Mouse (Mus musculus) activated CD4-positive, CD25-positive, alpha-beta regulatory T cell, adult 4 months (primary cell): ENCODE measurements around the gene Gm48552. TPM values are rescaled to one million over a fixed set of nuclear protein-coding genes. Genes with fewer than 3 reads are reported as not detected.

ENCODE experiments used
- ATAC-seq: one replicate; pipeline ENCODE4 v1.8.0; 2017
- polyA plus RNA-seq, 2 experiments: library from polyadenylated mRNA; unstranded; fragments of 100-300 nt; shearing (Covaris generic); gene quantifications; one replicate each; pipeline ENCODE4 v1.2.1; 2017

The Gm48552 gene
- polyA plus RNA-seq, 2 experiments from 2014 or later, result 1.4 TPM; not detected in 1

- ATAC-seq, result no peak
Observed at GRCm38 (mm10) chr10:81362336-81362949, 26.4 kb upstream of the Gm48552 start.

DNA sequence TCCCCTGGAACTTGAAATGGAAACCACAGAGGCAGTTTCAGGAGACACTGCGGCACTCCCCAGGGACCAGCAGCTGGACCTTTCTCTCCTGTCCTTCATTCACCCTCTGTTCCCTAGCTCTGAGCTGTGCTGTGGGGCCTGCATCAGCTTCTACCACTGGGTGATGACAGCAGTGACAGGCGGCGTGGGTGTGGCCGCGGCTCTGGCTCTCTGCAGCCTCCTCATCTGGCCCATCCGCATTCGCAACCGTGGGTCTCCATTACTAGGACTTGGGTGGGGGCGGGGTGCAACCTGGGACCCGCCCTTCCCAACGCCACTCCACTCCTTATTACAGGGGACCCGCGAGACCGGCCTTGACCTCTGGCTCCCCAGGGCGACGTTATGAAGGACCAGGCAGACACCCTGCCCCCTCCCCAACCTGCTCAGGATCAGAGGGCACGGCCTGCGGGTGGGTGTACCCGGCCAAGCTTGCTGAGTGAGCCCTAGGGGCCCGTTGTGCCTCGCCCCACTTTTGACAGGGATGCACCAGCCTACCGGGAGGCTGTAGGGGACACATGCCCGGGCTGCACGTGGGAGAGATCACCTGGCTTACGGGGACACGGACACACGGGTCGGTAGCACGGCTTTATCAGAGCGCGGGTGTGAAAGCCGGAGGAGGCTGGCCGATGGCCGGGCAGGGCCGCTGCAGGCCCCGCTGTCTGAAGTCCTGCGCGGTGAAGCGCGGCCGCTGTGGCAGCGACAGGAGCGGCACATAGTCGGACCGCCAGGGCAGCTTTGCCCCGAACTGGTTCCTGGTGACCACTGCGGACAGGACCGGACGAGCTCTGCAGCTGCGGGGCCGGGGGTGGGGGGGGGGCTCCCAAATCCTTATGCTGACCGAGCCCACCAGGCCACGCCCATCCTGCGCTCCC lies 25.1 kb upstream of the Gm48552 start:
- ATAC-seq, result no peak

GRCm38 (mm10) chr10:81364666-81365065 lies 24.1 kb upstream of the Gm48552 start:
- ATAC-seq, result no peak

GRCm38 (mm10) chr10:81365073-81365472 lies 23.7 kb upstream of the Gm48552 start:
- no peak for ATAC-seq

DNA sequence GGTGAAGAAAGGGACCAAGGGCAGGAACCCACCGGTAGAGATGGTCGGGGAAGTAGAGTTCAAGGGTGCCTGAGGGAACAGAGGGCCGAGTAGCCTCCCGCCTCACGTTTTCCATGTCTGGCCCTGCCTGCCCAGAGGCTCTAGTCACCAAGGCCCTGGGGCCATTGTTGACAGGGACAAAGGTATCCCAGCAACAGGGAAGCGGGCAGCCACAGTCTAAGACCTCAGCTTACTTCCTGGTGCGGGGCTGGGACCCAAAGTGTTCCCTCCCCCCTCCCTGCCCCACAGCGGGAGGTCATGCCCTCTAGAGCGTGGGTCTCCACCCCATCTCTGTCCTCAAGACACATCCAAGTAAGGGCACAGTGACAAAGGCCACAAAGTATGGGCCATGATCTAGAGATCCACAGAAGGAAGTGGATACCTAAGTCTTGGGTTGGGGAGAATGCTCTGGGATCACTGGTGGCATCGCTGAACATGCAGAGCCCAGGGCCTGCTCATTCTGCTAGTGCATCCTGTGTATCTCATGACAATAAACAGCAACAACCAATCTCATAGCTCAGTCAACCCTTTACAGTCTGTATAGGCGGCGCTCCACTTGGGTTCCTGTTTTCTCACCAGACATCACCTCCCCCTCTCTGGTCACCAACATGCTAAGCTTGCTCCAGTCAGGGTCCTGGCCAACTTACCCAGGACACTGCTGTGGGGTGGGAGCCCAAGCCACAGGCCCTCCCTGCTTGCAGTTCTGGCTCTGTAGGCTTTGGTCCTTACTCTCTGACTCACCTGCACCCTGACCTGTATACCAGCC lies 22.9 kb upstream of the Gm48552 start, which contains the start of gene 4930404N11Rik:
Gene 4930404N11Rik (minus strand): TSS at position 145 of the 805 bp plus-strand sequence.
- no peak for ATAC-seq

- ATAC-seq, result no peak
Observed at GRCm38 (mm10) chr10:81366477-81367206, 22.2 kb upstream of the Gm48552 start.

DNA sequence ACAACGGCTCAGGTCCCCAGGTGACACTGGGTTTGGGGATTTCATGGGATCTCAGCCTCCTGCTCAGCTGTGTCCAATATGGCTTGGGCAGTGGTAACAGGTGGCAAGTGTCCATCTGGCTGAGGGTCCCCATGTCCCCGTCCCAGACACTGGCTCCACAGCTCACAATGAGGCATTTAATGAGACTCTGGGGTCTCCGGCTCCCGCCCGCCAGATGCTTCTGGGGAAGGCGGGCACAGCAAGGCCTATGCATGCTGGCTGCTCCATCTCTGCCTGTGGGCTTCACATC lies 21.7 kb upstream of the Gm48552 start:
- no peak for ATAC-seq

GRCm38 (mm10) chr10:81375322-81375721 lies 13.5 kb upstream of the Gm48552 start:
- no peak for ATAC-seq

GRCm38 (mm10) chr10:81376561-81377361 lies 12.0 kb upstream of the Gm48552 start:
- no peak for ATAC-seq

- no peak for ATAC-seq
Observed at GRCm38 (mm10) chr10:81377362-81377664, 11.5 kb upstream of the Gm48552 start.

DNA sequence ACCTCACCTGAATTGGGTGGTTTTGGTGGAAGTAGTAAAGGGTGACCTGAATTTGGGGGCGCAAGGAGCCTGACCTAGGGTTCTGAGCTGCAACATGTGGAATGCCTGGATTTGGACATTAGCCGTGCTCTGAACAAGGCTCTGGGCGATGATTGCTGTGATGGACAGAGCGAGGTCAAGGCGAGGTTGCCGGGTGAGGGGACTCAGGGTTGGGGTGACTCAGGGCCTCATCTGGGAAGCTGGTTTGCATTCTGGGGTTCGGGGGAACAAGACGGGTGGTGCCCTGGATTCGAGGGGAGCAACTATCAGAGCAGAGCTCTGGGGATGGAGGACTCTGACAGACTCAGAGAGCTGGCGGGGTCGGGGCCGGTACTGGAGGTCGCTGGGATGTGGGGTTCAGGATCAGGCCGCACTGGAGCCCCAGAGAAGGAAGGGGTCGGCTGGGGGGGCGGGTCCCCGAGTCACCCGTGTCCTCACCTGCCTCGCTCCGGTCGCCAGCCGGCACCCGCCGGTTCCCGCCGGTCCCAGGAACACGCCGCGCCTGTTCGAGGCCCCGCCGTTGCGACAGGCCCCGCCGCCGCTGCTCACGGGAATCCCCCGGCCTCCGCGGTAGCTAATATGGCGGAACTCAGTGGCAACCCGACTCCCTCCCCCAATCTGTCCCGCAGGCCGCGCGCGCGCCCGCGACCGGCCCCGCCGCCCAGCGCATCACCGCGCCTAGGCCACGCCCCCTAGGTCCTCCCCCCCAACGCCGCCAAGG lies 10.8 kb upstream of the Gm48552 start, which contains the start of gene Fzr1:
Gene Fzr1 (minus strand): TSS at position 724 of the 760 bp plus-strand sequence.
- no peak for ATAC-seq

DNA sequence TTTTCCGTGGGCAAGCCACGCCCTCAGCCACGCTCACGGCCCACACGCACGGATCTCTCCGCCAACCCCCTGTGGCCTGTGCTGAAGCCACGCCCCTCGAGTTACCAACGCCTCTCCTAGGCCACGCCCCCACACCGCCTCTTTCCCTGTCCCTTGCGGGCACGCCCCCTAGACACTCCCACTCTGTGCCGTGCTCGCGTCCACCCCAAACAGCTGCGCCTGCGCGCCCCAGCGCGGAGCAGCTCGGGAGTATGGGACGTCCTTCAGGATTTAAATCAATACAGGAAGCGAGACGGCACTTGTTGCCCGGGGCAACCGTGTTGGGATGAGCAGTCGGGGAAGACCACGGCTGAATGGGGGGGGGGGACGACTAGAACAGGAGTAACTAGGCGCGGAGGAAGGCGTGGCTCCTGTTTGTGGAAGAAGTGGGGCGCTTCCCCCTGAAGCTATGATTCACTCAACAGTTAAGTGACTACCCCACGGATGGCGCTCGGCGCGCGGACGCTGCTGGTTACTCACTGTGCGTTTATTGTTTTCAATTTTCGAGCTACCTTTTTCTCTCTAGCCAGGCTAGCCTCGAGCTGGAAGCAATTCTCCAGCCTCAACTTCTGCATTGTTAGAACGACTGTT lies 10.1 kb upstream of the Gm48552 start:
- peak; percentile 91 for ATAC-seq

GRCm38 (mm10) chr10:81379183-81379553 lies 9.6 kb upstream of the Gm48552 start:
- ATAC-seq, result no peak

GRCm38 (mm10) chr10:81379809-81380378 lies 8.9 kb upstream of the Gm48552 start:
- ATAC-seq, result no peak

DNA sequence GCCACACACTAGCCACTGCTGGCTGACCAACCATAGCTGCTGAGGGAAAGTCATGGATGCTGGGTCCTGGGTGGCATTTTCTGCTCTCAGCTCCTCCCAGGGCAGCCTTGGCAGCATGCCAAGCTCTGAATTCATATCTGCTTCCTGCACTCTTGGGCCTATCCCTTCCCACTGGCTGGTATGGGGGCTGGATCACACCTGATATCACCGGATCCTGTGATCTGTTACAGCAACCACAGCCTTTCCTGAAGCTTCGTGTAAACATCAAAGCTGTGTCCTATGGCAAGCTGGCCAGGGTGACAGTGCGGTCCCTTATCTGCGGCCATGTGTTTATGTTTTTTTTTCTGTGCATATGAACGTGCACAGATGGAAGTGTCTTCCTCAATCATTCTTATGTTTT lies 6.8 kb upstream of the Gm48552 start:
- no peak for ATAC-seq

- peak; percentile 95 for ATAC-seq
Observed at GRCm38 (mm10) chr10:81383802-81384604, 4.8 kb upstream of the Gm48552 start, which contains the start of the genes Dohh and Gm48551. Dohh (plus strand) TSS chr10:81384428. Gm48551 (plus strand) TSS chr10:81384466.

DNA sequence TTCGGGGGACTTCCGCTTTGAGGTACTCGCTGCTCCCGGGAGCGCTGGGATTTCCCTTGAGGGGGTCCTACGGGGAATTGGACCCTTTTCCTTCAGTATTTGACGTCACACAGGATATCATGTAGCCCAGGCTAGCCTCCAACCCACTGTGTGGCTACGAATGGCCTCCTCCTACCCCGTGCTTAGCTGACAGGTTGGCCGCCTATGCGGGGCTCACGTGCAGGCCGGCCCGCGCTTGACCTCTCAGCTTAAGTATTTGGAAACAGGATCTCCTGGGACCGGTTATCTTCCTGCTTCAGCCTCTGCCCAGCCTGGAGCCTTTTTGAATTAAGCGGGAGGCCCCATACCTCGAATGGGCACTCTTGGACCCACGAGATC lies 4.2 kb upstream of the Gm48552 start:
- ATAC-seq, result no peak

- no peak for ATAC-seq
Observed at GRCm38 (mm10) chr10:81385603-81386306, 3.0 kb upstream of the Gm48552 start.

DNA sequence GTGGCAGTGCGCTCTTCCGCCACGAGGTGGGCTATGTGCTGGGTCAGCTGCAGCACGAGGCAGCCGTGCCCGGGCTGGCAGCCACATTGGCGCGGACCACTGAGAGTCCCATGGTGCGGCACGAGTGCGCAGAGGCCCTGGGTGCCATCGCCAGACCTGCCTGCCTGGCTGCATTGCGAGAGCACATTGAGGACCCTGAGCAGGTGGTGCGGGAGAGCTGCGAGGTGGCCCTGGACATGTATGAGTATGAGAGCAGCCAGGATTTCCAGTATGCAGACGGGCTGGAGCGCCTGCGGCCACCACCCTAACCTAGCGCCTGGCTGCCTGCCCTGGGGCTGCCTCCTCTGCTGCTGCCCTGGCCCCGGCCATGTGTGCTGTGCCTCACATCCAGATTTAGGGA lies 1.1 kb upstream of the Gm48552 start:
- ATAC-seq, result no peak
